Mouse (Mus musculus) granulocyte monocyte progenitor cell, adult 5-6 weeks (primary cell): ENCODE measurements at regions not wholly inside any gene's neighbourhood (a gene's known extent, or its start where the extent isn't known, plus 50 kb on each side); places are given as distances from the start of the nearest gene placed in this dataset.
A peak's percentile ranks its signal among the peaks of the same experiment; 100 is the strongest.
"Not testable (repeated sequence)": the region's sequence is repeated elsewhere in the genome, so short reads cannot be mapped to it uniquely, and the experiment has no call there.

Experiments
- ATAC-seq: replicated peaks from 2 replicates; pipeline ENCODE4 v1.8.0; 2016; ENCODE audit warnings: mild to moderate bottlenecking, moderate TSS enrichment, inconsistent platforms; ENCODE audit not compliant: poor library complexity, severe bottlenecking

- ATAC-seq = no peak
Measured at GRCm38 (mm10) chr7:73614341-73614740, 72.7 kb upstream of the Chd2 start.

GRCm38 (mm10) chr7:73612752-73613092 lies 71.1 kb upstream of the Chd2 start:
- no peak for ATAC-seq

- no peak for ATAC-seq
Measured at GRCm38 (mm10) chr7:73611866-73612751, 70.5 kb upstream of the Chd2 start.

- no peak for ATAC-seq
Measured at GRCm38 (mm10) chr7:73608804-73609275, 67.2 kb upstream of the Chd2 start.

GRCm38 (mm10) chr7:73608070-73608803 lies 66.6 kb upstream of the Chd2 start:
- no peak for ATAC-seq

GRCm38 (mm10) chr7:73607450-73608005 lies 65.9 kb upstream of the Chd2 start:
- no peak for ATAC-seq

- peak; percentile 99 for ATAC-seq
Measured at GRCm38 (mm10) chr7:73606677-73607449, 65.2 kb upstream of the Chd2 start.

- no peak for ATAC-seq
Measured at GRCm38 (mm10) chr7:73604597-73604996, 63.0 kb upstream of the Chd2 start.

- no peak for ATAC-seq
Measured at GRCm38 (mm10) chr7:73602815-73603551, 61.4 kb upstream of the Chd2 start.

GRCm38 (mm10) chr7:73601336-73601735 lies 59.7 kb upstream of the Chd2 start:
- ATAC-seq = no peak

GRCm38 (mm10) chr7:73600776-73601175 lies 59.1 kb upstream of the Chd2 start:
- no peak for ATAC-seq

GRCm38 (mm10) chr7:73600003-73600385 lies 58.4 kb upstream of the Chd2 start:
- not testable (repeated sequence) for ATAC-seq

- no peak for ATAC-seq
Measured at GRCm38 (mm10) chr7:73599354-73600002, 57.8 kb upstream of the Chd2 start.

- no peak for ATAC-seq
Measured at GRCm38 (mm10) chr7:73597968-73598367, 56.3 kb upstream of the Chd2 start.

- no peak for ATAC-seq
Measured at GRCm38 (mm10) chr7:73596866-73597840, 55.5 kb upstream of the Chd2 start.

- peak; percentile 11; the same call in 1 of the 2 replicates for ATAC-seq
Measured at GRCm38 (mm10) chr7:73596415-73596814, 54.8 kb upstream of the Chd2 start.

GRCm38 (mm10) chr7:73595860-73596259 lies 54.2 kb upstream of the Chd2 start:
- ATAC-seq = 0 out of 2 replicates have a peak, but pooled peaks have one; percentile 1
